Mouse (Mus musculus): ENCODE measurements around the gene B2m.

DNA sequence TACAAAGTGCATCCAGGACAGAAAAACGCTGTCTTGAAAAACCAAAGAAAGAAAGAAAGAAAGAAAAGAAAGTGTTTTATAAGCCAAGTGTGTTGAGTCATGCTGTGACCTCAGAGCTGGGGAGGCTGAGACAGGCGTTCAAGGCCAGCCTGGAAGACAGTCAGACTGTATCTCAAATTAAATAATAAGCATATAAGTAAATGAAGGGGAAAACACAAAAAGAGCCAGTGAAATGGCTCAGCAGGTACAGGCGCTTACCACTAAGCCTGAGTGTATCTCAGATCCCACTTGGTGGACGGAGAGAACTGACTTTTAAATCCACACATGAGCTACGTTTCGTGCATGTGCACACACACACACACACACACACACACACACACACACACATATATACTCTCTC is 1.8 kb downstream of the B2m start:
- no peak for TF ChIP-seq CTCF (IDR thresholded peaks at IDR 0.05; ENCODE audit: low read depth, low read length)
- no peak for TF ChIP-seq GATA1 (IDR thresholded peaks at IDR 0.05; ENCODE audit: borderline replicate concordance, low read length)

Measured in G1E (cell line).